Mouse (Mus musculus): ENCODE results near the gene Ccdc106. TPM values are rescaled to one million over a fixed set of nuclear protein-coding genes. Genes with fewer than 3 reads are reported as not detected.

The Ccdc106 gene
- polyA plus RNA-seq, 2 experiments, result 36.7 to 48.1 TPM

DNA sequence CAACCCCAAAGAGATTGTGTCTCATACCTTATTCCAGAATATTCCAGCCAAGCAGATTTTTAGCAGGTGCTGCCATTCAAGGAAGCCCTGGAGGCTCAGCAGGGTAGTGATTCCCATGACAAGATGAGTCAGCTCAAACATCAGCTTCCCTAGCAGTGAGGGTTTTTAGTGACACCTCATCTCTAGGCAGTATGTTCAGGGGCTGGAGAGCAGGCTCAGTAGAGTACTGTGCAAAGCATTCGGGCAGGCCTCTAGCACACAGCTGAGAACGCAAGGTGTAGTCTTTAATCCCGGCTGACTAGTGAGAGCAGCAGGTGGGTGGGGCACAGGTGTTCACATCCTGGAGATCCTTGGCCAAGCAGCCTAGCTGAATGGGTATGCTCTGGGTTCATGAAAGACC, 79.4 kb downstream of the Ccdc106 start:
- H3K27me3 ChIP-seq (ENCODE audit: control insufficient read depth, insufficient read depth, low read length), result no peaks in the 10 kb centered on the region
- ATAC-seq (ENCODE audit: low FRiP score, low read depth) (no peak), DNase-seq (ENCODE audit: low spot score) (no peak)
- no peak overlapping the region for H3K4me3 ChIP-seq (replicated peaks; ENCODE audit: low read length)
- 70% methylated on average over 3 of the region's 3 CpGs for WGBS
- no peak overlapping the region for H3K9ac ChIP-seq (ENCODE audit: low read depth, low read length, severe bottlenecking)
- no peaks in the 10 kb centered on the region for H3K4me1 ChIP-seq (ENCODE audit: control insufficient read depth, insufficient read depth, low read length)
- no peaks in the 10 kb centered on the region for H3K9me3 ChIP-seq (ENCODE audit: control insufficient read depth, low read length)
- H3K4me2 ChIP-seq (replicated peaks; ENCODE audit: low read depth, low read length, severe bottlenecking), result no peak overlapping the region
- peaks cover 44% of the 10 kb centered on the region for H3K36me3 ChIP-seq (ENCODE audit: control insufficient read depth, insufficient read depth, low read length)
- TF ChIP-seq POLR2A (IDR thresholded peaks at IDR 0.05; ENCODE audit: borderline replicate concordance, extremely low read depth, insufficient read depth, insufficient read length), result no peak
- H3K27ac ChIP-seq (replicated peaks; ENCODE audit: low read depth, low read length), result no peak overlapping the region

- DNase-seq (ENCODE audit: low spot score) (no peak), ATAC-seq (ENCODE audit: low FRiP score, low read depth) (no peak; the same call in 1 of the 2 replicates)
- H3K4me3 ChIP-seq (replicated peaks; ENCODE audit: low read length), result no peak overlapping the region
- H3K27me3 ChIP-seq (ENCODE audit: control insufficient read depth, insufficient read depth, low read length), result no peaks in the 10 kb centered on the region
- no peak for TF ChIP-seq POLR2A (IDR thresholded peaks at IDR 0.05; ENCODE audit: borderline replicate concordance, extremely low read depth, insufficient read depth, insufficient read length)
- H3K4me1 ChIP-seq (ENCODE audit: control insufficient read depth, insufficient read depth, low read length), result no peaks in the 10 kb centered on the region
- H3K9ac ChIP-seq (ENCODE audit: low read depth, low read length, severe bottlenecking), result no peak overlapping the region
- peaks cover 30% of the 10 kb centered on the region for H3K36me3 ChIP-seq (ENCODE audit: control insufficient read depth, insufficient read depth, low read length)
- 93% methylated on average over 10 of the region's 10 CpGs for WGBS
- no peak overlapping the region for H3K27ac ChIP-seq (replicated peaks; ENCODE audit: low read depth, low read length)
- H3K9me3 ChIP-seq (ENCODE audit: control insufficient read depth, low read length), result no peaks in the 10 kb centered on the region
- H3K4me2 ChIP-seq (replicated peaks; ENCODE audit: low read depth, low read length, severe bottlenecking), result no peak overlapping the region
These were observed 80.8 kb downstream of the Ccdc106 start for GRCm38 (mm10) chr7:5101066-5101663.

GRCm38 (mm10) chr7:5102564-5102963, 82.2 kb downstream of the Ccdc106 start:
- H3K27me3 ChIP-seq (ENCODE audit: control insufficient read depth, insufficient read depth, low read length), result no peaks in the 10 kb centered on the region
- 87% methylated on average over 2 of the region's 2 CpGs for whole genome bisulfite sequencing
- TF ChIP-seq POLR2A (IDR thresholded peaks at IDR 0.05; ENCODE audit: borderline replicate concordance, extremely low read depth, insufficient read depth, insufficient read length), result no peak
- peaks cover 16% of the 10 kb centered on the region for H3K36me3 ChIP-seq (ENCODE audit: control insufficient read depth, insufficient read depth, low read length)
- no peak overlapping the region for H3K9ac ChIP-seq (ENCODE audit: low read depth, low read length, severe bottlenecking)
- H3K27ac ChIP-seq (replicated peaks; ENCODE audit: low read depth, low read length), result no peak overlapping the region
- no peak overlapping the region for H3K4me3 ChIP-seq (replicated peaks; ENCODE audit: low read length)
- ATAC-seq (ENCODE audit: low FRiP score, low read depth) (no peak), DNase-seq (ENCODE audit: low spot score) (no peak)
- H3K4me1 ChIP-seq (ENCODE audit: control insufficient read depth, insufficient read depth, low read length), result no peaks in the 10 kb centered on the region
- H3K4me2 ChIP-seq (replicated peaks; ENCODE audit: low read depth, low read length, severe bottlenecking), result no peak overlapping the region
- H3K9me3 ChIP-seq (ENCODE audit: control insufficient read depth, low read length), result no peaks in the 10 kb centered on the region

GRCm38 (mm10) chr7:5108272-5108671, 87.9 kb downstream of the Ccdc106 start:
- TF ChIP-seq POLR2A (IDR thresholded peaks at IDR 0.05; ENCODE audit: borderline replicate concordance, extremely low read depth, insufficient read depth, insufficient read length), result no peak
- H3K4me2 ChIP-seq (replicated peaks; ENCODE audit: low read depth, low read length, severe bottlenecking), result no peak overlapping the region
- H3K4me3 ChIP-seq (replicated peaks; ENCODE audit: low read length), result no peak overlapping the region
- H3K9ac ChIP-seq (ENCODE audit: low read depth, low read length, severe bottlenecking), result no peak overlapping the region
- ATAC-seq (ENCODE audit: low FRiP score, low read depth) (no peak), DNase-seq (ENCODE audit: low spot score) (no peak)
- 0 out of 2 replicates have a peak, but pooled peaks cover 4% of the 10 kb centered on the region for H3K9me3 ChIP-seq (ENCODE audit: control insufficient read depth, low read length)
- H3K27me3 ChIP-seq (ENCODE audit: control insufficient read depth, insufficient read depth, low read length), result no peaks in the 10 kb centered on the region
- no peak overlapping the region for H3K27ac ChIP-seq (replicated peaks; ENCODE audit: low read depth, low read length)
- no peaks in the 10 kb centered on the region for H3K36me3 ChIP-seq (ENCODE audit: control insufficient read depth, insufficient read depth, low read length)
- whole genome bisulfite sequencing, result 86% methylated on average over 4 of the region's 4 CpGs
- no peaks in the 10 kb centered on the region for H3K4me1 ChIP-seq (ENCODE audit: control insufficient read depth, insufficient read depth, low read length)

- 0 out of 2 replicates have a peak, but pooled peaks cover 4% of the 10 kb centered on the region for H3K9me3 ChIP-seq (ENCODE audit: control insufficient read depth, low read length)
- no peak for TF ChIP-seq POLR2A (IDR thresholded peaks at IDR 0.05; ENCODE audit: borderline replicate concordance, extremely low read depth, insufficient read depth, insufficient read length)
- H3K27ac ChIP-seq (replicated peaks; ENCODE audit: low read depth, low read length), result no peak overlapping the region
- no peak overlapping the region for H3K4me3 ChIP-seq (replicated peaks; ENCODE audit: low read length)
- 89% methylated on average over 8 of the region's 8 CpGs for WGBS
- no peaks in the 10 kb centered on the region for H3K36me3 ChIP-seq (ENCODE audit: control insufficient read depth, insufficient read depth, low read length)
- no peak for ATAC-seq (ENCODE audit: low FRiP score, low read depth)
- H3K4me2 ChIP-seq (replicated peaks; ENCODE audit: low read depth, low read length, severe bottlenecking), result no peak overlapping the region
- no peaks in the 10 kb centered on the region for H3K27me3 ChIP-seq (ENCODE audit: control insufficient read depth, insufficient read depth, low read length)
- no peak for DNase-seq (ENCODE audit: low spot score)
- no peaks in the 10 kb centered on the region for H3K4me1 ChIP-seq (ENCODE audit: control insufficient read depth, insufficient read depth, low read length)
- no peak overlapping the region for H3K9ac ChIP-seq (ENCODE audit: low read depth, low read length, severe bottlenecking)
These were observed 88.9 kb downstream of the Ccdc106 start for GRCm38 (mm10) chr7:5109301-5109700.

Other genes starting within 250 kb of the Ccdc106 start
- 0.03 TPM in 1 of 2 replicates, not detected in the other for gene Fam71e2, start 249.3 kb upstream of the Ccdc106 start, polyA plus RNA-seq (2012; rRNA removed)
- gene Fam71e2, start 249.3 kb upstream of the Ccdc106 start, polyA plus RNA-seq (2014; fragmentation: Nextera tagmentation; extraction: Ambion mirVana), result not detected in 2 replicates
- 0.33 and 0.63 TPM in 2 replicates for gene Il11, start 237.7 kb upstream of the Ccdc106 start, polyA plus RNA-seq (2012; rRNA removed)
- gene Il11, start 237.7 kb upstream of the Ccdc106 start, polyA plus RNA-seq (2014; fragmentation: Nextera tagmentation; extraction: Ambion mirVana), result 0.22 TPM in 1 of 2 replicates, not detected in the other
- gene Tmem190, start 237.6 kb upstream of the Ccdc106 start, polyA plus RNA-seq (2012; rRNA removed), result not detected in 2 replicates
- gene Tmem190, start 237.6 kb upstream of the Ccdc106 start, polyA plus RNA-seq (2014; fragmentation: Nextera tagmentation; extraction: Ambion mirVana), result not detected in 2 replicates
- 10.1 and 15.2 TPM in 2 replicates for gene Tmem238, start 230.9 kb upstream of the Ccdc106 start, polyA plus RNA-seq (2012; rRNA removed)
- gene Tmem238, start 230.9 kb upstream of the Ccdc106 start, polyA plus RNA-seq (2014; fragmentation: Nextera tagmentation; extraction: Ambion mirVana), result 8.1 and 9.6 TPM in 2 replicates
- 486 and 665 TPM in 2 replicates for gene Rpl28, start 227.7 kb upstream of the Ccdc106 start, polyA plus RNA-seq (2012; rRNA removed)
- gene Rpl28, start 227.7 kb upstream of the Ccdc106 start, polyA plus RNA-seq (2014; fragmentation: Nextera tagmentation; extraction: Ambion mirVana), result 253 and 275 TPM in 2 replicates
- 515 and 618 TPM in 2 replicates for gene Ube2s, start 208.0 kb upstream of the Ccdc106 start, polyA plus RNA-seq (2012; rRNA removed)
- 366 and 368 TPM in 2 replicates for gene Ube2s, start 208.0 kb upstream of the Ccdc106 start, polyA plus RNA-seq (2014; fragmentation: Nextera tagmentation; extraction: Ambion mirVana)
- gene Shisa7, start 175.9 kb upstream of the Ccdc106 start, polyA plus RNA-seq (2012; rRNA removed), result 4.2 and 5.1 TPM in 2 replicates
- gene Shisa7, start 175.9 kb upstream of the Ccdc106 start, polyA plus RNA-seq (2014; fragmentation: Nextera tagmentation; extraction: Ambion mirVana), result 0.43 and 0.54 TPM in 2 replicates
- gene Isoc2b, start 150.3 kb upstream of the Ccdc106 start, polyA plus RNA-seq (2012; rRNA removed), result 7.4 and 11.0 TPM in 2 replicates
- 9.7 and 9.9 TPM in 2 replicates for gene Isoc2b, start 150.3 kb upstream of the Ccdc106 start, polyA plus RNA-seq (2014; fragmentation: Nextera tagmentation; extraction: Ambion mirVana)
- gene Isoc2a, start 143.4 kb upstream of the Ccdc106 start, polyA plus RNA-seq (2012; rRNA removed), result 13.6 and 16.7 TPM in 2 replicates
- 1.1 and 1.3 TPM in 2 replicates for gene Isoc2a, start 143.4 kb upstream of the Ccdc106 start, polyA plus RNA-seq (2014; fragmentation: Nextera tagmentation; extraction: Ambion mirVana)
- 0.15 and 0.22 TPM in 2 replicates for gene Gm36210, start 114.0 kb upstream of the Ccdc106 start, polyA plus RNA-seq (2012; rRNA removed)
- not detected in 2 replicates for gene Gm36210, start 114.0 kb upstream of the Ccdc106 start, polyA plus RNA-seq (2014; fragmentation: Nextera tagmentation; extraction: Ambion mirVana)
- 13.4 and 22.3 TPM in 2 replicates for gene Zfp628, start 105.3 kb upstream of the Ccdc106 start, polyA plus RNA-seq (2012; rRNA removed)
- 4.0 and 4.6 TPM in 2 replicates for gene Zfp628, start 105.3 kb upstream of the Ccdc106 start, polyA plus RNA-seq (2014; fragmentation: Nextera tagmentation; extraction: Ambion mirVana)
- 7.6 and 10.0 TPM in 2 replicates for gene Nat14, start 98.5 kb upstream of the Ccdc106 start, polyA plus RNA-seq (2012; rRNA removed)
- gene Nat14, start 98.5 kb upstream of the Ccdc106 start, polyA plus RNA-seq (2014; fragmentation: Nextera tagmentation; extraction: Ambion mirVana), result 0.92 and 1.9 TPM in 2 replicates
- 38.1 and 48.4 TPM in 2 replicates for gene Ssc5d, start 94.8 kb upstream of the Ccdc106 start, polyA plus RNA-seq (2012; rRNA removed)
- 13.2 and 13.6 TPM in 2 replicates for gene Ssc5d, start 94.8 kb upstream of the Ccdc106 start, polyA plus RNA-seq (2014; fragmentation: Nextera tagmentation; extraction: Ambion mirVana)
- gene Sbk2, start 56.1 kb upstream of the Ccdc106 start, polyA plus RNA-seq (2012; rRNA removed), result 0.45 and 0.74 TPM in 2 replicates
- gene Sbk2, start 56.1 kb upstream of the Ccdc106 start, polyA plus RNA-seq (2014; fragmentation: Nextera tagmentation; extraction: Ambion mirVana), result 0.37 and 1.1 TPM in 2 replicates
- gene Sbk3, start 49.4 kb upstream of the Ccdc106 start, polyA plus RNA-seq (2012; rRNA removed), result 0.15 and 0.28 TPM in 2 replicates
- gene Sbk3, start 49.4 kb upstream of the Ccdc106 start, polyA plus RNA-seq (2014; fragmentation: Nextera tagmentation; extraction: Ambion mirVana), result 0.06 and 0.12 TPM in 2 replicates
- 97.6 and 196 TPM in 2 replicates for gene Zfp579, start 24.4 kb upstream of the Ccdc106 start, polyA plus RNA-seq (2012; rRNA removed)
- 30.3 and 39.0 TPM in 2 replicates for gene Zfp579, start 24.4 kb upstream of the Ccdc106 start, polyA plus RNA-seq (2014; fragmentation: Nextera tagmentation; extraction: Ambion mirVana)
- gene Zfp524, start 6.1 kb upstream of the Ccdc106 start, polyA plus RNA-seq (2012; rRNA removed), result 17.0 and 20.9 TPM in 2 replicates
- gene Zfp524, start 6.1 kb upstream of the Ccdc106 start, polyA plus RNA-seq (2014; fragmentation: Nextera tagmentation; extraction: Ambion mirVana), result 12.1 and 16.7 TPM in 2 replicates
- gene Fiz1, start 5.9 kb upstream of the Ccdc106 start, polyA plus RNA-seq (2012; rRNA removed), result 42.4 and 50.8 TPM in 2 replicates
- gene Fiz1, start 5.9 kb upstream of the Ccdc106 start, polyA plus RNA-seq (2014; fragmentation: Nextera tagmentation; extraction: Ambion mirVana), result 37.5 and 42.0 TPM in 2 replicates
- not detected in 2 replicates for gene Gm44973, start 5.1 kb upstream of the Ccdc106 start, polyA plus RNA-seq (2012; rRNA removed)
- gene Gm44973, start 5.1 kb upstream of the Ccdc106 start, polyA plus RNA-seq (2014; fragmentation: Nextera tagmentation; extraction: Ambion mirVana), result 0.57 and 1.9 TPM in 2 replicates
- 53.2 and 72.3 TPM in 2 replicates for gene Zfp865, start 177 bp upstream of the Ccdc106 start, polyA plus RNA-seq (2012; rRNA removed)
- gene Zfp865, start 177 bp upstream of the Ccdc106 start, polyA plus RNA-seq (2014; fragmentation: Nextera tagmentation; extraction: Ambion mirVana), result 6.6 and 7.8 TPM in 2 replicates
- gene 4632433K11Rik, start 13.6 kb downstream of the Ccdc106 start, polyA plus RNA-seq (2012; rRNA removed), result not detected in 2 replicates
- not detected in 2 replicates for gene 4632433K11Rik, start 13.6 kb downstream of the Ccdc106 start, polyA plus RNA-seq (2014; fragmentation: Nextera tagmentation; extraction: Ambion mirVana)
- 6.5 and 6.8 TPM in 2 replicates for gene Zfp784, start 17.9 kb downstream of the Ccdc106 start, polyA plus RNA-seq (2012; rRNA removed)
- gene Zfp784, start 17.9 kb downstream of the Ccdc106 start, polyA plus RNA-seq (2014; fragmentation: Nextera tagmentation; extraction: Ambion mirVana), result 5.6 and 6.3 TPM in 2 replicates
- gene Zfp580, start 31.0 kb downstream of the Ccdc106 start, polyA plus RNA-seq (2012; rRNA removed), result 49.7 and 70.4 TPM in 2 replicates
- 47.5 and 57.7 TPM in 2 replicates for gene Zfp580, start 31.0 kb downstream of the Ccdc106 start, polyA plus RNA-seq (2014; fragmentation: Nextera tagmentation; extraction: Ambion mirVana)
- 431 and 479 TPM in 2 replicates for gene U2af2, start 41.6 kb downstream of the Ccdc106 start, polyA plus RNA-seq (2012; rRNA removed)
- gene U2af2, start 41.6 kb downstream of the Ccdc106 start, polyA plus RNA-seq (2014; fragmentation: Nextera tagmentation; extraction: Ambion mirVana), result 123 and 128 TPM in 2 replicates
- 119 and 144 TPM in 2 replicates for gene Epn1, start 59.7 kb downstream of the Ccdc106 start, polyA plus RNA-seq (2012; rRNA removed)
- gene Epn1, start 59.7 kb downstream of the Ccdc106 start, polyA plus RNA-seq (2014; fragmentation: Nextera tagmentation; extraction: Ambion mirVana), result 69.1 and 76.2 TPM in 2 replicates
- not detected in 2 replicates for gene Rfpl4, start 96.4 kb downstream of the Ccdc106 start, polyA plus RNA-seq (2012; rRNA removed)
- gene Rfpl4, start 96.4 kb downstream of the Ccdc106 start, polyA plus RNA-seq (2014; fragmentation: Nextera tagmentation; extraction: Ambion mirVana), result not detected in 2 replicates
- 0.20 and 0.34 TPM in 2 replicates for gene Rasl2-9, start 105.4 kb downstream of the Ccdc106 start, polyA plus RNA-seq (2012; rRNA removed)
- 0.43 and 0.55 TPM in 2 replicates for gene Rasl2-9, start 105.4 kb downstream of the Ccdc106 start, polyA plus RNA-seq (2014; fragmentation: Nextera tagmentation; extraction: Ambion mirVana)
- not detected in 2 replicates for gene Vmn1r55, start 129.1 kb downstream of the Ccdc106 start, polyA plus RNA-seq (2012; rRNA removed)
- gene Vmn1r55, start 129.1 kb downstream of the Ccdc106 start, polyA plus RNA-seq (2014; fragmentation: Nextera tagmentation; extraction: Ambion mirVana), result not detected in 2 replicates
- gene Vmn1r56, start 176.2 kb downstream of the Ccdc106 start, polyA plus RNA-seq (2012; rRNA removed), result not detected in 2 replicates
- not detected in 2 replicates for gene Vmn1r56, start 176.2 kb downstream of the Ccdc106 start, polyA plus RNA-seq (2014; fragmentation: Nextera tagmentation; extraction: Ambion mirVana)
- not detected in 2 replicates for gene Vmn1r57, start 197.9 kb downstream of the Ccdc106 start, polyA plus RNA-seq (2012; rRNA removed)
- gene Vmn1r57, start 197.9 kb downstream of the Ccdc106 start, polyA plus RNA-seq (2014; fragmentation: Nextera tagmentation; extraction: Ambion mirVana), result not detected in 2 replicates

Measured in limb, embryonic 14.5 days (tissue).